Mouse (Mus musculus): ENCODE data around the gene Commd7. TPM values are rescaled to one million over a fixed set of nuclear protein-coding genes. Genes with fewer than 3 reads are reported as not detected.
A peak's percentile ranks its signal among the peaks of the same experiment; 100 is the strongest.

Commd7 gene
- polyA plus RNA-seq, 1 experiment from 2014 or later: 75.0 TPM

DNA sequence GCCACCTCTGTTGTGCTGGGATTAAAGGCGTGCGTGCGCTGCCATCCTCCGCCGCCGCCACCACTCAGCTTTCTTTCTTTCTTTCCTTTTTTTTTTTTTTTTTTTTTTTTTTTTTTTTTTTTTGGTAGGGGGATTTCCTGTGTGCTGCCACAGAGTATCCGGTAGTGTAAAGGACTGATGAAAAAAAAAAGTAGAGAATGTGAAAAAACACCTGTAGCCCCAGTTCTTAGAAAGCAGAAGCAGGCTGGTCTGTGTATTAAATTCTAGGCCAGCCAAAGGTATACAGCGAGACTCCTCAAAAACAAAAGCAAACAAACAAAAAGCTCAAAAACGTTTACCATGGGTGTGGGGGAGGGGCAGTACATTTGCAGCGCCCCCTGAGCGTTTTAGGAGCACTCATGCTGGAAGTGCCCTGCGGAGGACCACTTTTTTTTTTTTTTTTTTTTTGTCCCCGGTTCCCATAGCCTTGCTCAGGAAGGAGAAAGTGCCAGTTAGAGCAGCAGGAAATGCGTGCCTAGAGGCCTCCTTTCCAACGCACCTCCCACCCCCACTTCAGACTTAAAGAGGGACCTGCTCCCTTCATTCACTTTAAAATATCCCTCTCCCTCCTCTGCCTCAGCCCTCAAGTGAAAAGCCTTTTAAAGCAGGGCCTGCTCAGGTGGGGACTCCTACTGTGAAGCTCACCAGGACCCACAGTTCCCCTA, 6.5 kb upstream of the Commd7 start:
- Histone ChIP-seq H3K27ac (ENCODE audit: low read length) (no peak overlapping the region), H3K27me3 (ENCODE audit: control insufficient read depth, insufficient read depth, low read length) (no peaks in the 10 kb centered on the region), H3K4me2 (ENCODE audit: low read depth, low read length) (no peak overlapping the region), H3K9ac (ENCODE audit: low read length) (no peak overlapping the region), H3K36me3 (ENCODE audit: control insufficient read depth, insufficient read depth, low read length) (no peaks in the 10 kb centered on the region), H3K4me3 (replicated peaks; ENCODE audit: low read length) (no peak overlapping the region), H3K9me3 (replicated peaks; ENCODE audit: control insufficient read depth, low read length) (no peaks in the 10 kb centered on the region), H3K4me1 (ENCODE audit: control insufficient read depth, insufficient read depth, low read length) (no peaks in the 10 kb centered on the region)
- no peak for ATAC-seq (ENCODE audit: insufficient read depth, low FRiP score)
- 31% methylated on average over 15 of the region's 15 CpGs for WGBS

GRCm38 (mm10) chr2:153633259-153633658, 678 bp upstream of the Commd7 start:
- whole genome bisulfite sequencing: 53% methylated on average over 5 of the region's 5 CpGs
- Histone ChIP-seq H3K36me3 (ENCODE audit: control insufficient read depth, insufficient read depth, low read length) (peaks cover 2% of the 10 kb centered on the region), H3K4me1 (ENCODE audit: control insufficient read depth, insufficient read depth, low read length) (peaks cover 11% of the 10 kb centered on the region; the same call in 1 of the 2 replicates), H3K9me3 (replicated peaks; ENCODE audit: control insufficient read depth, low read length) (no peaks in the 10 kb centered on the region), H3K27ac (ENCODE audit: low read length) (no peak overlapping the region), H3K4me3 (replicated peaks; ENCODE audit: low read length) (no peak overlapping the region), H3K4me2 (ENCODE audit: low read depth, low read length) (peak overlapping the region; percentile 61), H3K27me3 (ENCODE audit: control insufficient read depth, insufficient read depth, low read length) (no peaks in the 10 kb centered on the region), H3K9ac (ENCODE audit: low read length) (peak overlapping the region; percentile 93; the same call in 1 of the 2 replicates)
- no peak for ATAC-seq (ENCODE audit: insufficient read depth, low FRiP score)

DNA sequence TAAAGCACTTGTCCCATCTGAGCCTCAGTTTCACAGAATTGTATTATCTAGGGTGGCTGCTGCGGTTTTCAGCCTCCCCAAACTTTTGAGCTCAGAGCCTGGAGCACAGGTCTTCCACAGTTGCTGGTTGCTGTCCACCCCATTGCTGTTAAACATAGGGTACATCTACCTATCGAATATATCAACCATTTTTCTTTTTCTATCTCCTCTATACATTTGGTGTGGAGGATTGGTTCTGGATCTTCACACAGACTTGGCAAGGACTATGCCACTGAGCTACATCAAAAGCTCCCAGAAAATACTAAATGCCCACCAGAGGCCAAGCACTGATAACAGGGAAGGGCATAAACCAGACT, 268 bp upstream of the Commd7 start:
- no peak for ATAC-seq (ENCODE audit: insufficient read depth, low FRiP score)
- peaks cover 11% of the 10 kb centered on the region; the same call in 1 of the 2 replicates for H3K4me1 ChIP-seq (ENCODE audit: control insufficient read depth, insufficient read depth, low read length)
- peak overlapping the region; percentile 93 for H3K9ac ChIP-seq (ENCODE audit: low read length)
- no peaks in the 10 kb centered on the region for H3K9me3 ChIP-seq (replicated peaks; ENCODE audit: control insufficient read depth, low read length)
- H3K27ac ChIP-seq (ENCODE audit: low read length): peak overlapping the region; percentile 96; the same call in 1 of the 2 replicates
- 10% methylated on average over 2 of the region's 2 CpGs for WGBS
- H3K36me3 ChIP-seq (ENCODE audit: control insufficient read depth, insufficient read depth, low read length): peaks cover 6% of the 10 kb centered on the region
- peak overlapping the region; percentile 61 for H3K4me2 ChIP-seq (ENCODE audit: low read depth, low read length)
- peak overlapping the region; percentile 74 for H3K4me3 ChIP-seq (replicated peaks; ENCODE audit: low read length)
- no peaks in the 10 kb centered on the region for H3K27me3 ChIP-seq (ENCODE audit: control insufficient read depth, insufficient read depth, low read length)

GRCm38 (mm10) chr2:153630950-153631349, 1.6 kb downstream of the Commd7 start:
- H3K27me3 ChIP-seq (ENCODE audit: control insufficient read depth, insufficient read depth, low read length): no peaks in the 10 kb centered on the region
- 81% methylated on average over 3 of the region's 3 CpGs for WGBS
- H3K27ac ChIP-seq (ENCODE audit: low read length): no peak overlapping the region
- no peak overlapping the region for H3K4me2 ChIP-seq (ENCODE audit: low read depth, low read length)
- peaks cover 7% of the 10 kb centered on the region for H3K36me3 ChIP-seq (ENCODE audit: control insufficient read depth, insufficient read depth, low read length)
- H3K9me3 ChIP-seq (replicated peaks; ENCODE audit: control insufficient read depth, low read length): no peaks in the 10 kb centered on the region
- no peak overlapping the region for H3K9ac ChIP-seq (ENCODE audit: low read length)
- no peak overlapping the region for H3K4me3 ChIP-seq (replicated peaks; ENCODE audit: low read length)
- no peak for ATAC-seq (ENCODE audit: insufficient read depth, low FRiP score)
- H3K4me1 ChIP-seq (ENCODE audit: control insufficient read depth, insufficient read depth, low read length): peaks cover 11% of the 10 kb centered on the region; the same call in 1 of the 2 replicates

GRCm38 (mm10) chr2:153622449-153622848, 10.1 kb downstream of the Commd7 start:
- no peak for ATAC-seq (ENCODE audit: insufficient read depth, low FRiP score)
- Histone ChIP-seq H3K9me3 (replicated peaks; ENCODE audit: control insufficient read depth, low read length) (no peaks in the 10 kb centered on the region), H3K27ac (ENCODE audit: low read length) (no peak overlapping the region), H3K4me3 (replicated peaks; ENCODE audit: low read length) (no peak overlapping the region), H3K9ac (ENCODE audit: low read length) (no peak overlapping the region), H3K4me1 (ENCODE audit: control insufficient read depth, insufficient read depth, low read length) (no peaks in the 10 kb centered on the region), H3K27me3 (ENCODE audit: control insufficient read depth, insufficient read depth, low read length) (no peaks in the 10 kb centered on the region), H3K36me3 (ENCODE audit: control insufficient read depth, insufficient read depth, low read length) (peaks cover 40% of the 10 kb centered on the region), H3K4me2 (ENCODE audit: low read depth, low read length) (no peak overlapping the region)
- WGBS: 65% methylated on average over 10 of the region's 10 CpGs

GRCm38 (mm10) chr2:153618889-153619288, 13.7 kb downstream of the Commd7 start:
- no peak overlapping the region for H3K27ac ChIP-seq (ENCODE audit: low read length)
- 71% methylated on average over 10 of the region's 10 CpGs for WGBS
- no peaks in the 10 kb centered on the region for H3K27me3 ChIP-seq (ENCODE audit: control insufficient read depth, insufficient read depth, low read length)
- no peaks in the 10 kb centered on the region for H3K9me3 ChIP-seq (replicated peaks; ENCODE audit: control insufficient read depth, low read length)
- no peak overlapping the region for H3K9ac ChIP-seq (ENCODE audit: low read length)
- no peaks in the 10 kb centered on the region for H3K4me1 ChIP-seq (ENCODE audit: control insufficient read depth, insufficient read depth, low read length)
- no peak for ATAC-seq (ENCODE audit: insufficient read depth, low FRiP score)
- no peak overlapping the region for H3K4me3 ChIP-seq (replicated peaks; ENCODE audit: low read length)
- no peak overlapping the region for H3K4me2 ChIP-seq (ENCODE audit: low read depth, low read length)
- H3K36me3 ChIP-seq (ENCODE audit: control insufficient read depth, insufficient read depth, low read length): peaks cover 34% of the 10 kb centered on the region

DNA sequence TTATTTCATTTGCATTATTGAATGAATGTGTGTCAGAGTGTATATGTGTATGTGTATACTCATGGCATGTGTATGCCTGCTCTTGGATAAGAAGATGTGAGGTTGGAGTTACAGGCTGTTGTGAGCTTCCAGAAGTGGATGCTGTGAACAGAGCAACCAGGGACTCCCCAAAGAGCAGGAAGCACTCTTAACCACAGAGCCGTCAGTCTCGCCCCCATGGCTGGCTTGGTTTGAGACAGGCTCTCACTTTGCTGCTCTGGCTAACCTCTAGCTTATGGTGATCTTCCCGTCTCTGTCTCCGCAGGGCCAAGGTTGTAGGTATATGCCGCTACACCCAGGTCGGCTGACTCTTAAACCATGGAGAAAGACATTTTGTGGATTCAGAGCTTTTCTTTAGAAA, 14.1 kb downstream of the Commd7 start:
- no peak overlapping the region for H3K4me2 ChIP-seq (ENCODE audit: low read depth, low read length)
- ATAC-seq (ENCODE audit: insufficient read depth, low FRiP score): no peak
- 87% methylated on average over 6 of the region's 6 CpGs for WGBS
- H3K9ac ChIP-seq (ENCODE audit: low read length): no peak overlapping the region
- H3K4me3 ChIP-seq (replicated peaks; ENCODE audit: low read length): no peak overlapping the region
- H3K36me3 ChIP-seq (ENCODE audit: control insufficient read depth, insufficient read depth, low read length): peaks cover 34% of the 10 kb centered on the region
- no peaks in the 10 kb centered on the region for H3K4me1 ChIP-seq (ENCODE audit: control insufficient read depth, insufficient read depth, low read length)
- H3K27me3 ChIP-seq (ENCODE audit: control insufficient read depth, insufficient read depth, low read length): no peaks in the 10 kb centered on the region
- H3K9me3 ChIP-seq (replicated peaks; ENCODE audit: control insufficient read depth, low read length): no peaks in the 10 kb centered on the region
- no peak overlapping the region for H3K27ac ChIP-seq (ENCODE audit: low read length)

DNA sequence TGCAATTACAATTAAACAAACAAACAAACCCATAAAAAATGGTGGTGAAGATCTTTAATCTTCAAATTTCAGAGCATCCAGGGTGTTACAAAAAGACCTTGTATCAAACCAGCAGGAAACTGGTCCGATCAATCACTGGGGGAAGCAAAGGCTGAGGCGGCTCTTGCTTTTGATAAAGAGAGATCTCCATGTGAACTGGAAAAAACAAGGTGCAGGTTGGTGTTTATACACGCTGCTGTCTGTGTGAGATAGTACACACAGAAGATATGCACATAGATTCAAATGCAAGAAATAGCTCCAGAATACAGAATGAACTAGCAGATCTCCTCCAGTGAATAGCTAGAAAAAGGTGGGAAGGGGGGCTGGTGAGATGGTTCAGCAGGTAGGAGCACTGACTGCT, 15.7 kb downstream of the Commd7 start:
- Histone ChIP-seq H3K4me1 (ENCODE audit: control insufficient read depth, insufficient read depth, low read length) (peaks cover 10% of the 10 kb centered on the region; the same call in 1 of the 2 replicates), H3K27me3 (ENCODE audit: control insufficient read depth, insufficient read depth, low read length) (no peaks in the 10 kb centered on the region), H3K9me3 (replicated peaks; ENCODE audit: control insufficient read depth, low read length) (no peaks in the 10 kb centered on the region), H3K9ac (ENCODE audit: low read length) (no peak overlapping the region), H3K36me3 (ENCODE audit: control insufficient read depth, insufficient read depth, low read length) (peaks cover 26% of the 10 kb centered on the region), H3K4me2 (ENCODE audit: low read depth, low read length) (no peak overlapping the region), H3K27ac (ENCODE audit: low read length) (no peak overlapping the region), H3K4me3 (replicated peaks; ENCODE audit: low read length) (no peak overlapping the region)
- 84% methylated on average over 3 of the region's 3 CpGs for WGBS
- ATAC-seq (ENCODE audit: insufficient read depth, low FRiP score): no peak

DNA sequence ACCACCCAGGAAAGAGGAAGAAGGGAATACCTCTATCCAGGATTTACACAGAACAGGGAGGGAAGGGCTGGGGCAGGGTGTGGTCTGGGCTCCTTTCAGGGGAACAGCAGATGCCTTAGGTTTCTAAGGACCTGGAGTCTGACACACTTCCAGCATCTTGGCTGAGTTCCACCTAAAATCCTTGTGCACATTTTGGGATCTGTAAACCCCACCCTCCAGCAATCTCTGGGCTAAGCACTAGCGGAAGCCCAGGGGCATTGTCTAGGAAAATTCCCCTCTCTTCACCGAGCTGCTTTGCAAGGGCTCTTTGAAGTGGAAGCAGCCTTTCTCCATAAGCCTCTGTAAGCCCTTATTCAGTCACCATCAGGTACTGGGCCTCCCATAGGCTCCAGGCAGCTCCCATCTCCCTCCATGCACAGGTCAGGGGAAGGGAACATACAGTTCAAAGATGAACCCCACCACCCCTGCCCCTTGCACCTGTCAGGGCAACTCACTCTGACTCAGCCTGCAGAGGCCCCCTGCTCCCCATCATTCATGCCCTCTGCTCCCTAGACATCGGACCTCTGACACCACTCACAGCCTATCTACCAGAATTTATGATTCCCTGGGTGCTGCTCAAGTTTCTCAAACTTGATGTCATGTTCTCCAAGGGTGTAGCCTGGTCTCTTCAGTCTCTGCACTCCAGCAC, 19.8 kb downstream of the Commd7 start:
- no peaks in the 10 kb centered on the region for H3K9me3 ChIP-seq (replicated peaks; ENCODE audit: control insufficient read depth, low read length)
- no peak for ATAC-seq (ENCODE audit: insufficient read depth, low FRiP score)
- no peaks in the 10 kb centered on the region for H3K36me3 ChIP-seq (ENCODE audit: control insufficient read depth, insufficient read depth, low read length)
- H3K9ac ChIP-seq (ENCODE audit: low read length): peak overlapping the region; percentile 2; the same call in 1 of the 2 replicates
- peaks cover 35% of the 10 kb centered on the region for H3K4me1 ChIP-seq (ENCODE audit: control insufficient read depth, insufficient read depth, low read length)
- H3K4me2 ChIP-seq (ENCODE audit: low read depth, low read length): no peak overlapping the region
- H3K27ac ChIP-seq (ENCODE audit: low read length): no peak overlapping the region
- 26% methylated on average over 3 of the region's 3 CpGs for WGBS
- no peaks in the 10 kb centered on the region for H3K27me3 ChIP-seq (ENCODE audit: control insufficient read depth, insufficient read depth, low read length)
- H3K4me3 ChIP-seq (replicated peaks; ENCODE audit: low read length): no peak overlapping the region

All from stomach, embryonic 16.5 days (tissue).